Mouse (Mus musculus) right cerebral cortex, postnatal 4 days (tissue): ENCODE measurements at regions not wholly inside any gene's neighbourhood (a gene's known extent, or its start where the extent isn't known, plus 50 kb on each side); places are given as distances from the start of the nearest gene placed in this dataset.

Experiments used
- DNase-seq: peaks from one replicate; pipeline ENCODE4 v3.0.0-alpha.2; 2022

DNA sequence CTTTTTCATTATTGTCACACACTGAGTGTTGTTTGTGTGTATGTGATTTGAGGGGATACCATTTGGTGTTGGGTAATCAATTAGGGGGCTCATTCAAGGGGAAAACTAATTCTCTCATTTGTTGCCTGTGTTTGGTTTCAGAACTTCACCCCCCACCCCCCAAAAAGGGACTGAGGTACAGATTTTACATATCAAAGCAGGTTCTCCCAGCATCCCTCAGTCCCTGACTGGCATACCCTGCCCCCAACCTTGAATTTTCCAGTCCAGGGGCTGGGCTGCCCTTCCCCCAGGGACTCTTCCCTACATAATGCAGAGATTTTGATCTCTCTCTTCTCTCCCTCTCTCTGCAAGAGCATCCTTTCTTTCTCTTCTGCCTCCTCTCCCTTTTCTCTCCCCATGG lies 155.5 kb downstream of the Dusp6 start:
- no peak for DNase-seq

- DNase-seq = no peak
Observed at GRCm38 (mm10) chr10:99419532-99419931, 156.5 kb downstream of the Dusp6 start.

DNA sequence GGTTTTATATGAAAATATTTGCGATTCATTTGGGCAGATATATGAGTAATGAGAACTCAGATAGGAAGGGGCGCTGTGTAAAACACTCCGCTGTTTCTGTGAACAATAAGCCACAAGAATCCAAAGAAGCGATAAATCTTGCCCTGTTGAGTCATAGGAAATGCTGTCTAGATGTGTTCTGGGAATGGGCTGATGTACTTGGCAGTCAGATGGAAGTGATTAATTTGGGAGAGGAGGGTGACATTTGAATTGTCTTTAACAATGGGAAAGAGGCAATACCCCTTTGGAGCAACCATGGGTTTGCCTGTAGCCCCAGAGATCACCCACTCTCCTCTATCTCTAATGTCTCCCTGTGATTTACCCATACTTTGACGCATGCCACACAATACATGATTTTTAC lies 160.4 kb downstream of the Dusp6 start:
- DNase-seq = no peak

DNA sequence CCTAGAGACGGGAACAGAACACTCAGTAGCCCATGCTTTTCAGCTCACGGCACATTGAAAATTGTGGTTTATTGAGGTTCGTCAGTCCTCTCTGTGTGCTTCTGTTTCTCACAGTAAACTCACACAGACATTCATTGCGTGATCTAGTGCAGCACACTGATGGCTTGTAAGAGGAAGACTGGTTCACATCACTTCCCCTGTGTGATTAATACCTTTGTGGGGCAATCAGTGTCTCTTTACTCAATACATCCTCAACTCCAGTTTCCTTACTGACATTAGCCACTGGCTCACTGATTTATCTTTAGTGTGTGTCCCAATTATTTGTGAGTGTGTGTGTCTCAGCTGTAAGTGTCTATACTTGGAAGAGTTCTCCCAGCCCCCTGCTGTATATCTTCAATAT lies 162.2 kb downstream of the Dusp6 start:
- DNase-seq = no peak

- no peak for DNase-seq
Observed at GRCm38 (mm10) chr10:99430175-99430574, 167.1 kb downstream of the Dusp6 start.

DNA sequence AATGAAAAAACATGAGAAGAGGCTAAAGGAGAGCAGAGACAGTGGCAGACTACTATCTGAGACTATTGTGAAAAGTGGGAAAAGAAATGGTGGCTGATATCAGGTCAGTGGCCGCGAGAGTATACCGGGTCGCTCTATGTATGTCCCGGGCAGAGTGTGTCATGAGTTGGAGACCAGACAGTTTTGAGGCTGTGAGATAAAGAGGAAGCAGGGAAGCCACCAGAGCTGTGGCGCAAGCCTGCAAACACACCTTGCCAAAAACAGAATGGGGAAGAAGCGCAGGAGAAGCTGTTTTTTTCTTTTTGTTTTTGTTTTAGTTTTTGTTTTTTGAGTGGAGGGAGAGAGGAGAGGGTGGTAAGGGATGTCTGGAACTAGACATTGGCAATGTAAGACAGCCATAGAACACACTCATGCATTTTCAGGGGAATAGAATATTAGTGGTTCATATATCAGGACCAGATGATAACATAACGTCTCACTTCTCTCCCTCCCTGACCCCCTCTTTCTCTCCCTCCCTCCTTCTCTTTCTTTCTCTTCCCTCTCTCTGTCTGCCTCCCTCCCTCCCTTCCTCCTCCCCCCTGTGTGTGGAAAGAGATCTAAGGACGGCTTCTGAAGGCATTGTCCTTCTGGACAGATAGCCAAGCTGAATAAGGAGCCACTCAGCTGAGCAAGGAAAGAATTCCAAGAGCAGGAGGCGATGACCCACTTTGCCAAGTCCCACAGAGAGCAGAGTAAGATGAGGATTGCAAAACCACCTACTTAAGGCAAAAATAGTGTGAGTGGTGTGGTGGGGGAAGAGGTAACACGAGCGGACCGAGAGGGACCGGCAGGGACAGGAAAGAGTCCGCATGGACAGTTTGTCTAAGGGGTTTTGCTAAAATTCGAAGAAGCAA lies 167.9 kb downstream of the Dusp6 start:
- no peak for DNase-seq

GRCm38 (mm10) chr10:99437060-99437459 lies 174.0 kb downstream of the Dusp6 start:
- no peak for DNase-seq

DNA sequence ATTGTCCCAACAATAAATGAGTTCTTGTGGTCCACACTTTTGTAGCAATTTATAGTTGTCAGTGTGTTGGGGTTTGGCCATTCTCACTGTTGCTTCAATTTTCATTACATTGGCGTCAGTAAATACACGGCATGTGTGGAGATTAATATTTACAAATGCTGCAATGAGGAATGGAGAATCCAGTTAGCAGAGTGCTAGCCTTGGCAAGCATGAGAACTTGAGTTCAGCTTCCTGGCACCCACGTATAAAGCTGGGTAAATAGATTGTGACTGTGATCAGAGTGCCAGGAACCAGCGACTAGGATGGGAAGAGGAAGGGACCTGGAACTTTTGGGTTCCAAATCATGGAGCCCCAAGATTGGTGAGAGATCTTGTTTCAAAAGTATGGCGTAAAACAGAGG lies 177.1 kb downstream of the Dusp6 start:
- DNase-seq = no peak

DNA sequence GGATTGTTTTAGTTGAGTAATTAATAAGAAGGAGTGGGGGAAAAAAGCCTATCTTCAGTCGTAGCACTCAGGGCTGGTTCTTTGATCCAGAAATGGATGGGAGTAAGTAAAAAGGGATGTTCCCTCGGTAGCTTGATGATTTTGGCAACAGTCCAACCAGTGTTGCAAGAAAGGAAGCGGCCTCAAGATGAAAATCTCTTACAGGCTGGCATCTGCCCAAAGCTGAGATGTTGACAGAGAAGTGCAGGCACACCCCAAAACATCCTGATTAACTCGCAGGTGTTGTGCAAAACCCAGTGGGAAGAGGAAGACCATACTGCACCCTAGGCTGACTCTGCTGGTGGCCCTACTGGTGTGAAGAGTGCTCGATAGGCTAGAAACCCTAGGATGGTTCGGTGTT lies 178.0 kb downstream of the Dusp6 start:
- no peak for DNase-seq

GRCm38 (mm10) chr10:99441931-99442330 lies 178.9 kb downstream of the Dusp6 start:
- no peak for DNase-seq

GRCm38 (mm10) chr10:99443453-99444170 lies 180.6 kb downstream of the Dusp6 start:
- DNase-seq = no peak

GRCm38 (mm10) chr10:99450714-99451625 lies 187.9 kb downstream of the Dusp6 start:
- no peak for DNase-seq

DNA sequence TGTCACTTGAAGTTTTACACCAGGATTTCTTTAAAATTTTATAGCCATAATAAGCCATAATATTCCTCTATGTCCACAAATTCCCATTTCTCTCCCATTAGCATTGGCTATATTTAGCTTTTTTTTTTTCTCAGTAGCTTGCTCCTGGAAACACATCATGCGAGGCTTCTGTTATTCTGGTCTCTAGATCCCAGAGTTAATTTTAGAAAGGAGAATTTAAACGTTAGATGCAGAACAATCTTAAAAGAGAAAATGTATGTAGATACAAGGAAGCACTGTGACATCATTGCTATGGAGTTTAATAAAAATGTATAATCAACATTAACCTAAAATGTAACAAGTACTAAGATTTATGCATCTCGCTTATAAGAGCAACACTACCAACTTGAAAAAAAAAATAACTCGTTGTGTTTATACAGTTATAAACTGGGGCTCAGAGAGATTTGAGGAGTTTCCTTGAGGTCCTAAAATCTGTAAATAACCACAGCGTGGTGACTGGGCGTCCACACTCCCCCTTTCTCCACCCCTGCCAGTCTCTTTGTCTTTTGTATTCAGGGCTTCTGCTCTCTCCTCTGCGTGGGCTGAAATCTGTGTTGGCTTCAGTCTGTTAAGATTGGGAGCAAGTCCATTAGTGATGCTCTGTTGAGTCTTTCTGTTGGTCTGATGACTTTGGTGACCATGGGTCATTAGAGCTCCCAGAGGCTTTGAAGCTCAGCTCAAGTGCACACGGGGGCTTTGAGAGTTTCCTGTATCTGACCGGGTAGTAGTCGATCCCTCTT lies 188.8 kb downstream of the Dusp6 start:
- no peak for DNase-seq

DNA sequence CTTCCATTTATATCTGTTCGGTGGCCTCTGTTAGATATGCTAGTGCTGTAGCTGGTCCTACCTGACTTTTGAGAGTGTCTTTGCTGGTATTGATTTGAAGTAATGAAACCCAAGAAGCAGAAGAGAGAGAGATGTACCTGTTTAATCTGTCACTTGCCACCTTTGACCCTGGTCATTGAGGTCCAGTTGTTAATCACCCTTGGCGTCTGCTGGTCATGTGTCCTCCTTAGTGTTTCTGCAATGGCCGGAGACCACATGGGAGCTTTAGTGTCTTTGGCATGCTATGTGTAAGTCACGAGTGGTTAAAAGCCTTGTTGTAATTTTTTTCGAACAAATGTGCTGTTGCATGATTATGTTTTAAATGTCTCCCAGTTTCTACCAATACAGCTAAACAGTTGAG lies 193.1 kb downstream of the Dusp6 start:
- DNase-seq = no peak

GRCm38 (mm10) chr10:99458047-99458446 lies 195.0 kb downstream of the Dusp6 start:
- DNase-seq = no peak

DNA sequence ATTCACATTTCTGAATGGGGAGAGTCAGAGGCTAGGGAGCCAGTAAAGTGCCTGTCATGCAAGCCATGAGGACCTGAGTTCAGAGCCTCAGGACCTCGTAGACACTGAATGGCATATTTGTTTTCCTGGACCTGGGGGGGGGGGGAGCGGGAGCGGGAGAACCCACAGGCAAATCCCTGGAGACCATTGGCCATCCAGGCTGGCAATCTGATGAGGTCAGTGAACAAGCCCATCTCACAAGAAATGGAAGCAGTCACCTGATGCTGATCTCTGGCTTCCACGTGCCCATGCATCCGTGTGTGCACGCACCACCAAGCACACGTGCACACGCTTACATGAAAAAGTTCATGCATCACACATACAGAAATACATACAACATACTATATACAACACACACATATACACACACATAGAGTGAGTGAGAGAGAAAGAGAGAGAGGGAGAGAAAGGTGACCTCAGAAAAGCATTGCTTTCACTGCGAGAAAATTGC lies 196.2 kb downstream of the Dusp6 start:
- no peak for DNase-seq

DNA sequence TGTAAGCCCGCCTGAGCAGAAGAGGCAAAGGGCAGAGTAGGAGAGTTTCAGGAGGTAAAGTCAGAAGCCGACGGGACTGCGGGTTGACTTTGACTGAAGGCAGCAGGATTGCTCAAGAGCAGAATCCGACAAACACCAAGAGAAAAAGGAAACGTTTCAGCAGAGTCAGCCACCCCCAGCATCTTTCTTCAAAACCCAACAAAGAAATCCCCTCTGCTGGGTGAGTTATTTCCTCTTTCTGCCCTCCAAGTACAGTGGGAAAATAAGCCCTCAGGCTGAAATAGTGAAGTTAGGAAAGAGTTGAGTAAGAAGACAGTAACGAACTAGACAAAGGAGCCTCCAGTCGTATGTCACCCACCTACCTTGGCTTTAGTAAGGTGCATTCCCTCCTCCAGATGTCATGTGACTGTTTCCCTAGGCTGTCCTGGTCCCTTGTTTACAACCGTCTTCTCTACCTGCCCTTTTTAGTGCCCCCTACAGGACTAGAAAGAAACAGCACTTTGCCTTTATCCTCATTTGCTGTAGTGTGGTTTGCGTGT lies 196.9 kb downstream of the Dusp6 start:
- no peak for DNase-seq

- no peak for DNase-seq
Observed at GRCm38 (mm10) chr10:99460847-99461445, 197.9 kb downstream of the Dusp6 start.

GRCm38 (mm10) chr10:99461446-99461966 lies 198.5 kb downstream of the Dusp6 start:
- DNase-seq = no peak

- DNase-seq = no peak
Observed at GRCm38 (mm10) chr10:99466695-99467094, 203.7 kb downstream of the Dusp6 start.

DNA sequence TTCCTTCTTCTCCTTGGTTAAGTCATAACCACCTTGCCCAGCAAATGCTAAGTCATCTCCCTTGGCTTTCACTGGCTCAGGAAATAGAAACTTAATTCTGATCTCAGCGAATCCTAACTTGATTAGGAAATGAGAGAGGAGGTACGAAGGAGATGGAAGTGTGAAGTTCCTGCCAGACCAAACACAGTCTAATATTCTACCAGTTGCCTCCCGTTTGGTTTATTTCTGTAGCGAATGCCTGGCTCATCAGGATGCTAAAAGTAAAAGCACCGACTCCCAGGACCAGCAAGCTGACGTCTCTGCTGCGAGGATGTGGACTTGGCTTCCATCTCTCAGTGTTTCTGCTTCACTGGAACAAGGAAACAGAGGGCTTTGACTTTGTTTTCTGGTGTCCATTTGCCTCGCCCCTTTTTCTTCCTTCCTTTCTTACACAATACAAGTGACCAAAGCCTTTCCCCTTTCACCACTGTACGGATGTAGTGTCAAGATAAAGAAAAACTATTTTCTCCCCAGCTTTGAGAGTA lies 204.3 kb downstream of the Dusp6 start:
- no peak for DNase-seq
